Mouse (Mus musculus) activated CD4-positive, CD25-positive, alpha-beta regulatory T cell, adult 9 weeks (primary cell): ENCODE data around the gene Hunk. TPM values are rescaled to one million over a fixed set of nuclear protein-coding genes. Genes with fewer than 3 reads are reported as not detected.

ENCODE experiments used
- polyA plus RNA-seq: library from polyadenylated mRNA; unstranded; fragments of 100-300 nt; shearing (Covaris generic); gene quantifications from one replicate; pipeline ENCODE4 v1.2.1, GENCODE M21; 2017

The Hunk gene
- 0.07 TPM for polyA plus RNA-seq

DNA sequence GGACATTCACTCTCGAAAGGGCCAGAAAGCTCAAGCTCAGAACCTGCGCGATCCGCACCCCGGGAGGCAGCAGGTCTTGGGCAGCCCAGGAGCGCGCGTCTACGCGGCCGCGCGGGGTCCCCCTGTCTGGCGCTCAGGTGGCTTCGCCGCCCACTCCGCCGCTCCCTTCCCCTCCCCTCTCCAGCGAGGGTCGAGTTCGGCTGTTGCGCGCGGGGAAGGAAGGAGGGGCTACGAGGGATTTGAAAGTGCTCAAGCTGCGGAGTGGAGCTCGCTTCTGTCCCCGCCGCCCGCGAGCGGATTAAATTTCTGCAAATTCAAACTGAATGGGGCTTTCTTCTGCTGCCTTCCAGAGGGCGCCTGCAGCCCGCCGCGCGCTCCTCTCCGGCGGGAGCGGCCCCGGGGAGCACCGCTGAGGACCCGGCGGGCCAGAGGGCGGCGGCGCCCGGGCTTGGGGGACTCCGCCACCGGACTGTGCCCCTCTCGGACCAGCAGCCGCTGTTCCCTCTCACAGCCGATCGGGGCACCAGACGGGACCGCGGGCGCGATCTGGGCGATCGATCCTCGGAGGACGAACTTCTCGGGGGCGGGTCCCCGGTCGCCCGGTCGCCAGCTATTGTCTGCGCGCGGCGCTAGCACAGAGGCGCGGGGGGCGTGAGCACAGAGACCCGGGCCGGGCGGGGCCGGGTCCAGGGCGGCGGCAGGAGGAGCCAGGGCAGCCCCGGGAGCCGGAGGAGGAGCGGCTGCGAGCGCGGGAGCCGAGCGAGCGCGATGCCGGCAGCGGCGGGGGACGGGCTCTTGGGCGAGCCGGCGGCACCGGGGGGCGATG, at the start of gene Hunk:
Hunk (plus strand) TSS at position 326 of the 826 bp plus-strand sequence.

Other genes starting within 250 kb of the Hunk start
- gene Tiam1, start 242.2 kb upstream of the Hunk start, polyA plus RNA-seq = 42.6 TPM
- gene Sod1, start 165.3 kb upstream of the Hunk start, polyA plus RNA-seq = 107 TPM
- gene Scaf4, start 101.5 kb upstream of the Hunk start, polyA plus RNA-seq = 10.4 TPM